Mouse (Mus musculus) thymus, postnatal 14 days (tissue): Measurements from ENCODE around the gene Stom.

ENCODE experiments used
- DNase-seq: peaks from one replicate; pipeline ENCODE4 v3.0.0; 2021

Gene Stom

GRCm38 (mm10) chr2:35336388-35337280, at the start of gene Stom:
Gene Stom (minus strand): TSS chr2:35336976.
- peak; percentile 100 for DNase-seq

- DNase-seq: no peak
Measured at GRCm38 (mm10) chr2:35385441-35385871, 48.7 kb upstream of the Stom start.

GRCm38 (mm10) chr2:35379306-35379705, 42.5 kb upstream of the Stom start:
- DNase-seq: no peak

- DNase-seq: no peak
Measured at GRCm38 (mm10) chr2:35377600-35377999, 40.8 kb upstream of the Stom start.

GRCm38 (mm10) chr2:35373003-35373402, 36.2 kb upstream of the Stom start:
- peak; percentile 48 for DNase-seq

- DNase-seq: no peak
Measured at GRCm38 (mm10) chr2:35370686-35371085, 33.9 kb upstream of the Stom start.

GRCm38 (mm10) chr2:35367629-35368028, 30.9 kb upstream of the Stom start, which contains the start of gene 4930568D16Rik:
Gene 4930568D16Rik (minus strand): TSS chr2:35367729.
- no peak for DNase-seq

GRCm38 (mm10) chr2:35349184-35349583, 12.4 kb upstream of the Stom start:
- DNase-seq: no peak

GRCm38 (mm10) chr2:35345984-35346383, 9.2 kb upstream of the Stom start:
- no peak for DNase-seq

- no peak for DNase-seq
Measured at GRCm38 (mm10) chr2:35342605-35343004, 5.8 kb upstream of the Stom start.

- no peak for DNase-seq
Measured at GRCm38 (mm10) chr2:35338707-35339106, 1.9 kb upstream of the Stom start.

GRCm38 (mm10) chr2:35338036-35338435, 1.3 kb upstream of the Stom start:
- DNase-seq: no peak

- no peak for DNase-seq
Measured at GRCm38 (mm10) chr2:35337419-35337818, 643 bp upstream of the Stom start.

- DNase-seq: no peak
Measured at GRCm38 (mm10) chr2:35335620-35336019, 1.2 kb downstream of the Stom start.

GRCm38 (mm10) chr2:35333670-35334069, 3.1 kb downstream of the Stom start:
- no peak for DNase-seq

GRCm38 (mm10) chr2:35331205-35331604, 5.6 kb downstream of the Stom start:
- no peak for DNase-seq

GRCm38 (mm10) chr2:35329061-35329460, 7.7 kb downstream of the Stom start:
- DNase-seq: no peak

- no peak for DNase-seq
Measured at GRCm38 (mm10) chr2:35328064-35328792, 8.5 kb downstream of the Stom start.

- DNase-seq: no peak
Measured at GRCm38 (mm10) chr2:35327583-35327982, 9.2 kb downstream of the Stom start.

GRCm38 (mm10) chr2:35326931-35327330, 9.8 kb downstream of the Stom start:
- DNase-seq: no peak

- no peak for DNase-seq
Measured at GRCm38 (mm10) chr2:35325930-35326329, 10.8 kb downstream of the Stom start.

- DNase-seq: no peak
Measured at GRCm38 (mm10) chr2:35322404-35323164, 14.2 kb downstream of the Stom start.

GRCm38 (mm10) chr2:35320399-35320798, 16.4 kb downstream of the Stom start:
- no peak for DNase-seq
